Mouse (Mus musculus) layer of hippocampus, adult 8-10 months (tissue): ENCODE results near the gene Gm3072. TPM values are rescaled to one million over a fixed set of nuclear protein-coding genes. Genes with fewer than 3 reads are reported as not detected.
"Not testable (repeated sequence)": the region's sequence is repeated elsewhere in the genome, so short reads cannot be mapped to it uniquely, and the experiment has no call there.

ENCODE experiments used
- DNase-seq, 2 experiments: peaks; one replicate each; pipeline ENCODE4 v3.0.0; 2022; ENCODE audit warnings: low spot score in 2 of 2
- total RNA-seq, 4 experiments: library from RNA; stranded (reverse); gene quantifications; 2 replicates each; pipeline ENCODE4 v1.2.4; 2022

Gene Gm3072
- total RNA-seq, result not detected

- DNase-seq, result not testable (repeated sequence)
Observed at GRCm38 (mm10) chr14:41624512-41624911, at the start of gene Gm3072. Gene Gm3072, minus strand, starts transcription at chr14:41624612.

- not testable (repeated sequence) for DNase-seq
Observed at GRCm38 (mm10) chr14:41648176-41648575, 23.8 kb upstream of the Gm3072 start.

GRCm38 (mm10) chr14:41646387-41646786 lies 22.0 kb upstream of the Gm3072 start, which contains the start of gene Gm3676:
Gene Gm3676, minus strand, starts transcription at chr14:41646487.
- DNase-seq, result not testable (repeated sequence)

- not testable (repeated sequence) for DNase-seq
Observed at GRCm38 (mm10) chr14:41630144-41630543, 5.7 kb upstream of the Gm3072 start.

- not testable (repeated sequence) for DNase-seq
Observed at GRCm38 (mm10) chr14:41622535-41622934, 1.9 kb downstream of the Gm3072 start.

- DNase-seq, result not testable (repeated sequence)
Observed at GRCm38 (mm10) chr14:41610690-41611089, 13.7 kb downstream of the Gm3072 start.

GRCm38 (mm10) chr14:41600935-41601334 lies 23.5 kb downstream of the Gm3072 start:
- not testable (repeated sequence) for DNase-seq

GRCm38 (mm10) chr14:41586346-41586745 lies 38.1 kb downstream of the Gm3072 start:
- DNase-seq, result not testable (repeated sequence)

GRCm38 (mm10) chr14:41572911-41573310 lies 51.5 kb downstream of the Gm3072 start, which contains the start of gene 1700049E17Rik2:
Gene 1700049E17Rik2, plus strand, starts transcription at chr14:41573211.
- not testable (repeated sequence) for DNase-seq

Other genes with a start within 250 kb of the Gm3072 start
- not detected for gene Gm7945, start 238.2 kb downstream of the Gm3072 start, total RNA-seq
- gene Gm6482, start 216.3 kb downstream of the Gm3072 start, total RNA-seq, result not detected
- gene Gm7954, start 171.1 kb downstream of the Gm3072 start, total RNA-seq, result not detected
- gene Gm3486, start 135.1 kb downstream of the Gm3072 start, total RNA-seq, result under 1 TPM in 1 of 4 experiments, not detected in 3; 0.45 TPM
- not detected for gene Gm7970, start 69.0 kb downstream of the Gm3072 start, total RNA-seq
- gene 1700049E17Rik2, start 51.4 kb downstream of the Gm3072 start, total RNA-seq, result not detected
- gene Gm3676, start 21.9 kb upstream of the Gm3072 start, total RNA-seq, result not detected
- not detected for gene Gm8068, start 77.3 kb upstream of the Gm3072 start, total RNA-seq
- gene Gm7929, start 126.0 kb upstream of the Gm3072 start, total RNA-seq, result not detected
- not detected for gene Gm47189, start 147.8 kb upstream of the Gm3072 start, total RNA-seq